Mouse (Mus musculus): ENCODE results near the gene Med27. TPM values are rescaled to one million over a fixed set of nuclear protein-coding genes. Genes with fewer than 3 reads are reported as not detected.
A peak's percentile ranks its signal among the peaks of the same experiment; 100 is the strongest.

Gene Med27
- polyA plus RNA-seq, 1 experiment from 2014 or later: 77.9 TPM

- Histone ChIP-seq H3K27ac (ENCODE audit: low read depth, low read length) (no peak overlapping the region), H3K4me3 (ENCODE audit: low read depth, low read length) (no peak overlapping the region), H3K4me2 (ENCODE audit: low read depth, low read length) (no peak overlapping the region), H3K36me3 (ENCODE audit: control insufficient read depth, insufficient read depth, low read length) (no peaks in the 10 kb centered on the region), H3K9me3 (ENCODE audit: control insufficient read depth, low read length) (no peaks in the 10 kb centered on the region), H3K4me1 (ENCODE audit: control insufficient read depth, insufficient read depth, low read length) (peaks cover 28% of the 10 kb centered on the region), H3K27me3 (ENCODE audit: control insufficient read depth, insufficient read depth, low read length) (no peaks in the 10 kb centered on the region), H3K9ac (replicated peaks; ENCODE audit: low read depth, low read length) (no peak overlapping the region)
- 27% methylated on average over 9 of the region's 9 CpGs for WGBS
- no peak for ATAC-seq (ENCODE audit: low read depth)
Measured at GRCm38 (mm10) chr2:29482979-29483718, 136.5 kb downstream of the Med27 start.

GRCm38 (mm10) chr2:29485519-29485918 lies 138.9 kb downstream of the Med27 start:
- no peak for ATAC-seq (ENCODE audit: low read depth)
- Histone ChIP-seq H3K27me3 (ENCODE audit: control insufficient read depth, insufficient read depth, low read length) (no peaks in the 10 kb centered on the region), H3K36me3 (ENCODE audit: control insufficient read depth, insufficient read depth, low read length) (no peaks in the 10 kb centered on the region), H3K9me3 (ENCODE audit: control insufficient read depth, low read length) (no peaks in the 10 kb centered on the region), H3K9ac (replicated peaks; ENCODE audit: low read depth, low read length) (no peak overlapping the region), H3K4me3 (ENCODE audit: low read depth, low read length) (no peak overlapping the region), H3K4me1 (ENCODE audit: control insufficient read depth, insufficient read depth, low read length) (peaks cover 38% of the 10 kb centered on the region), H3K27ac (ENCODE audit: low read depth, low read length) (no peak overlapping the region), H3K4me2 (ENCODE audit: low read depth, low read length) (no peak overlapping the region)
- WGBS: 84% methylated on average over 2 of the region's 2 CpGs

DNA sequence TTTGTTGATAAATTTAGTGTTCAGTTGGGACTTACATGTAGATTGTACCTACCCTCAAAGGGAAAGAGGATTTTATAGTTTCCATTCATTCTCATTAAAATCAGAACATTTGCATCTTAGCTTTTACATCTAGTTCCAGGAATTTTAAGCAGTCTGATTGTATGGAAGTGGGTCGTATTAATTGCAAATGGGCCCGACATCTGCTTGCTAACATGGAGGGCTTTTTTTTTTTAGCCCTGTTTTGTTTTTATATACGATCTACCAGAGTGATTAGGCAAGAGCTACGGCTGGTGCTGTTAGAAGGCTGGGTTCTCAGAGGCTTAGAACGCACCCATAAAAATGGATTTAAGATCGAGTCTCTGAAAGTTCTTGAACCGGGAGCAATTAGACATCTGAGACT lies 139.9 kb downstream of the Med27 start:
- WGBS: 28% methylated on average over 7 of the region's 7 CpGs
- Histone ChIP-seq H3K9ac (replicated peaks; ENCODE audit: low read depth, low read length) (no peak overlapping the region), H3K9me3 (ENCODE audit: control insufficient read depth, low read length) (no peaks in the 10 kb centered on the region), H3K27me3 (ENCODE audit: control insufficient read depth, insufficient read depth, low read length) (no peaks in the 10 kb centered on the region), H3K4me3 (ENCODE audit: low read depth, low read length) (no peak overlapping the region), H3K4me1 (ENCODE audit: control insufficient read depth, insufficient read depth, low read length) (peaks cover 38% of the 10 kb centered on the region), H3K27ac (ENCODE audit: low read depth, low read length) (no peak overlapping the region), H3K36me3 (ENCODE audit: control insufficient read depth, insufficient read depth, low read length) (no peaks in the 10 kb centered on the region), H3K4me2 (ENCODE audit: low read depth, low read length) (no peak overlapping the region)
- ATAC-seq (ENCODE audit: low read depth): no peak

DNA sequence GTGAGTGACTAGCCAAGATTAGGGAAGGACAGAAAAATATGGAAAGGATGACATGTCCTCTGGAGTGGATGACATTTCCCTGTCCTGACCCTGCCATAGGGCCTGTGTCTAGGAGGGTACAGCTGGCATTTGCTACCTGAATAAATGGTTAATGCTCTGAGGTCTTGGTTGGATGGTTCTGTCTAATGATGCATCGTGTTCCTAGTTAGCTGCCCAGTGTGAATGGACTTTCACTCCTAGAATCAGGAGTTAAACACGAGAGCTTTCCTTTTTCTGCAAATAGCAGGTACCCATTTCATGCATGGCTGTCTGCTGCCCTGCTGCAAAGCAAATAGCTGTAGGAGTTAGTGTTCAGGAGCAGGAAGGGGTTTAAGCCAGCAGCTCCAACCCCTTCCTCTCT lies 141.0 kb downstream of the Med27 start:
- Histone ChIP-seq H3K4me3 (ENCODE audit: low read depth, low read length) (no peak overlapping the region), H3K9ac (replicated peaks; ENCODE audit: low read depth, low read length) (no peak overlapping the region), H3K4me1 (ENCODE audit: control insufficient read depth, insufficient read depth, low read length) (peaks cover 31% of the 10 kb centered on the region), H3K4me2 (ENCODE audit: low read depth, low read length) (no peak overlapping the region), H3K36me3 (ENCODE audit: control insufficient read depth, insufficient read depth, low read length) (no peaks in the 10 kb centered on the region), H3K27ac (ENCODE audit: low read depth, low read length) (no peak overlapping the region), H3K9me3 (ENCODE audit: control insufficient read depth, low read length) (no peaks in the 10 kb centered on the region), H3K27me3 (ENCODE audit: control insufficient read depth, insufficient read depth, low read length) (no peaks in the 10 kb centered on the region)
- WGBS: 52% methylated on average over 2 of the region's 2 CpGs
- ATAC-seq (ENCODE audit: low read depth): no peak

GRCm38 (mm10) chr2:29488379-29489236 lies 142.0 kb downstream of the Med27 start:
- peaks cover 27% of the 10 kb centered on the region for H3K4me1 ChIP-seq (ENCODE audit: control insufficient read depth, insufficient read depth, low read length)
- no peaks in the 10 kb centered on the region for H3K9me3 ChIP-seq (ENCODE audit: control insufficient read depth, low read length)
- no peak overlapping the region for H3K9ac ChIP-seq (replicated peaks; ENCODE audit: low read depth, low read length)
- ATAC-seq (ENCODE audit: low read depth): no peak
- H3K36me3 ChIP-seq (ENCODE audit: control insufficient read depth, insufficient read depth, low read length): no peaks in the 10 kb centered on the region
- WGBS: 59% methylated on average over 13 of the region's 13 CpGs
- no peak overlapping the region for H3K4me3 ChIP-seq (ENCODE audit: low read depth, low read length)
- peak overlapping the region; percentile 39; the same call in 1 of the 2 replicates for H3K27ac ChIP-seq (ENCODE audit: low read depth, low read length)
- no peaks in the 10 kb centered on the region for H3K27me3 ChIP-seq (ENCODE audit: control insufficient read depth, insufficient read depth, low read length)
- no peak overlapping the region for H3K4me2 ChIP-seq (ENCODE audit: low read depth, low read length)

GRCm38 (mm10) chr2:29491656-29492055 lies 145.0 kb downstream of the Med27 start:
- Histone ChIP-seq H3K9ac (replicated peaks; ENCODE audit: low read depth, low read length) (no peak overlapping the region), H3K27ac (ENCODE audit: low read depth, low read length) (no peak overlapping the region), H3K4me2 (ENCODE audit: low read depth, low read length) (no peak overlapping the region), H3K27me3 (ENCODE audit: control insufficient read depth, insufficient read depth, low read length) (no peaks in the 10 kb centered on the region), H3K4me3 (ENCODE audit: low read depth, low read length) (no peak overlapping the region), H3K4me1 (ENCODE audit: control insufficient read depth, insufficient read depth, low read length) (peaks cover 32% of the 10 kb centered on the region), H3K9me3 (ENCODE audit: control insufficient read depth, low read length) (no peaks in the 10 kb centered on the region), H3K36me3 (ENCODE audit: control insufficient read depth, insufficient read depth, low read length) (no peaks in the 10 kb centered on the region)
- 73% methylated on average over 6 of the region's 6 CpGs for WGBS
- no peak for ATAC-seq (ENCODE audit: low read depth)

GRCm38 (mm10) chr2:29493396-29494031 lies 146.9 kb downstream of the Med27 start:
- H3K9ac ChIP-seq (replicated peaks; ENCODE audit: low read depth, low read length): 0 out of 2 replicates have a peak overlapping the region, but pooled peaks have one; percentile 11

GRCm38 (mm10) chr2:29495271-29495670 lies 148.7 kb downstream of the Med27 start:
- Histone ChIP-seq H3K27me3 (ENCODE audit: control insufficient read depth, insufficient read depth, low read length) (no peaks in the 10 kb centered on the region), H3K27ac (ENCODE audit: low read depth, low read length) (no peak overlapping the region), H3K4me3 (ENCODE audit: low read depth, low read length) (no peak overlapping the region), H3K9ac (replicated peaks; ENCODE audit: low read depth, low read length) (no peak overlapping the region), H3K4me1 (ENCODE audit: control insufficient read depth, insufficient read depth, low read length) (peaks cover 17% of the 10 kb centered on the region; the same call in 1 of the 2 replicates), H3K9me3 (ENCODE audit: control insufficient read depth, low read length) (no peaks in the 10 kb centered on the region), H3K4me2 (ENCODE audit: low read depth, low read length) (no peak overlapping the region), H3K36me3 (ENCODE audit: control insufficient read depth, insufficient read depth, low read length) (no peaks in the 10 kb centered on the region)
- 67% methylated on average over 2 of the region's 2 CpGs for WGBS
- ATAC-seq (ENCODE audit: low read depth): peak; percentile 53; the same call in 1 of the 2 replicates

More at GRCm38 (mm10) chr2:29493396-29494031, 146.9 kb downstream of the Med27 start:
- Histone ChIP-seq H3K36me3 (ENCODE audit: control insufficient read depth, insufficient read depth, low read length) (no peaks in the 10 kb centered on the region), H3K9me3 (ENCODE audit: control insufficient read depth, low read length) (no peaks in the 10 kb centered on the region), H3K27me3 (ENCODE audit: control insufficient read depth, insufficient read depth, low read length) (no peaks in the 10 kb centered on the region), H3K27ac (ENCODE audit: low read depth, low read length) (peak overlapping the region; percentile 48; the same call in 1 of the 2 replicates), H3K4me1 (ENCODE audit: control insufficient read depth, insufficient read depth, low read length) (peaks cover 24% of the 10 kb centered on the region; the same call in 1 of the 2 replicates), H3K4me3 (ENCODE audit: low read depth, low read length) (no peak overlapping the region), H3K4me2 (ENCODE audit: low read depth, low read length) (no peak overlapping the region)
- 20% methylated on average over 9 of the region's 9 CpGs for WGBS
- peak; percentile 52 for ATAC-seq (ENCODE audit: low read depth)
